Mouse (Mus musculus): Measurements from ENCODE around the gene Polr2l. TPM values are rescaled to one million over a fixed set of nuclear protein-coding genes. Genes with fewer than 3 reads are reported as not detected.

Gene Polr2l
- polyA plus RNA-seq, 1 experiment: 5.0 TPM

DNA sequence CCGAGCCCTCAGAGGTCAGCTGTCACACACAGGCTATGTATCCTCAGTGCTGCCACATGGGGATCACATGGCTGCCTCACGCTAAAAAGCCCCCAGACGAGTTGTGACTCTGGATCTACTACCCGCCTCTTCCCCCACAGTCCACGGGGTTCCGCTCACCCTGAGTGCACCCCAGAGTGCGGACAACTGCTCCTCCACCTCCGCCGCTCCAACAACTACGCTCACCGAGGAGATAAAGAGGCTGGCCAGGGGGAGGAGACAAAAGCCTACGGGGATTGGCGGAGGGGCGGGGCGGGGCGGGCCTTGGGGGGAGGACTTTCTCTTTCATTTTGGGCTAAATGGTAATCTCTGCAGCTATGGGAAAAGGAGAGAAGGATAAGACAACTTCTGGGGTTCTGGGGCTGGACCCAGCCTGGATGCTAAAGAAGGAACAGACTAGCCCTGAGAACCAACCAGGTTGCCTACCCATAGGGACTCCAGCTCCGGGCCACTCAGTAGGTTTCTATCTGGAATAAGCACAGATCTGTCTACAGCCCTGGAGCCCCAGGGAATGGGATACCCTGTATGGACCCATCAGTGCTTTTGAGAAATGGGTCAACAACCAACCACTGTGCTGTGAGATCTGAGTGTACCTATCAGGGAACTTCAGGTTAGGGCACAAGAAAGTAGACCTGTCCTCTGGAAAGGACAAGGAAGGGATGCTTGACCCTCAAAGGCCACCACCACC, 39.6 kb downstream of the Polr2l start:
- peaks cover 12% of the 10 kb centered on the region for H3K4me1 ChIP-seq (ENCODE audit: control insufficient read depth, insufficient read depth, low read length)
- H3K4me3 ChIP-seq (ENCODE audit: insufficient read depth, low read length): peak overlapping the region; percentile 62
- no peak for TF ChIP-seq CTCF (IDR thresholded peaks at IDR 0.05; ENCODE audit: low read depth, low read length)
- no peak for TF ChIP-seq POLR2A (IDR thresholded peaks at IDR 0.05; ENCODE audit: borderline replicate concordance, low read depth, low read length)
- H3K27ac ChIP-seq (ENCODE audit: insufficient read depth, low read depth, low read length): peak overlapping the region; percentile 45

DNA sequence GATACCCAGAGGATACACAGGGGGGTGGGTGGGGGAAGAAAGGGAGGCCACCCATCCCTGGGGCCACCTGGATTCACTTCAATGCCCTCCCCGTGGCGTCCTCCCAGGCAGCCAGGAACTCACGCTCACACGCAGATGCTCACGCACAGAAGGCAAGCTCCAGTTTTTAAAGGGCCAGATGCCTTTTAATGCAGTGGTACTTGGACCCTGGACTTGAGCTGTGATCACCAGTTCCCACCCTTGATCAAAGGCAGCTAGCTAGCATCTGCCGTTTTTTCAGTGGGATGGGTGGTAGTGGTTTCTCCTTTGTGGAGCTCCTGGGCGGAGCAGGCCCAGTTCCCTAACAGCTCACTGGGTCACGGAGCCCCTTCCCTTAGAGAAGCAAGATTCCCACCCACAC, 40.5 kb downstream of the Polr2l start:
- peak overlapping the region; percentile 62 for H3K4me3 ChIP-seq (ENCODE audit: insufficient read depth, low read length)
- H3K27ac ChIP-seq (ENCODE audit: insufficient read depth, low read depth, low read length): no peak overlapping the region
- TF ChIP-seq POLR2A (IDR thresholded peaks at IDR 0.05; ENCODE audit: borderline replicate concordance, low read depth, low read length): no peak
- TF ChIP-seq CTCF (IDR thresholded peaks at IDR 0.05; ENCODE audit: low read depth, low read length): no peak
- H3K4me1 ChIP-seq (ENCODE audit: control insufficient read depth, insufficient read depth, low read length): peaks cover 12% of the 10 kb centered on the region

DNA sequence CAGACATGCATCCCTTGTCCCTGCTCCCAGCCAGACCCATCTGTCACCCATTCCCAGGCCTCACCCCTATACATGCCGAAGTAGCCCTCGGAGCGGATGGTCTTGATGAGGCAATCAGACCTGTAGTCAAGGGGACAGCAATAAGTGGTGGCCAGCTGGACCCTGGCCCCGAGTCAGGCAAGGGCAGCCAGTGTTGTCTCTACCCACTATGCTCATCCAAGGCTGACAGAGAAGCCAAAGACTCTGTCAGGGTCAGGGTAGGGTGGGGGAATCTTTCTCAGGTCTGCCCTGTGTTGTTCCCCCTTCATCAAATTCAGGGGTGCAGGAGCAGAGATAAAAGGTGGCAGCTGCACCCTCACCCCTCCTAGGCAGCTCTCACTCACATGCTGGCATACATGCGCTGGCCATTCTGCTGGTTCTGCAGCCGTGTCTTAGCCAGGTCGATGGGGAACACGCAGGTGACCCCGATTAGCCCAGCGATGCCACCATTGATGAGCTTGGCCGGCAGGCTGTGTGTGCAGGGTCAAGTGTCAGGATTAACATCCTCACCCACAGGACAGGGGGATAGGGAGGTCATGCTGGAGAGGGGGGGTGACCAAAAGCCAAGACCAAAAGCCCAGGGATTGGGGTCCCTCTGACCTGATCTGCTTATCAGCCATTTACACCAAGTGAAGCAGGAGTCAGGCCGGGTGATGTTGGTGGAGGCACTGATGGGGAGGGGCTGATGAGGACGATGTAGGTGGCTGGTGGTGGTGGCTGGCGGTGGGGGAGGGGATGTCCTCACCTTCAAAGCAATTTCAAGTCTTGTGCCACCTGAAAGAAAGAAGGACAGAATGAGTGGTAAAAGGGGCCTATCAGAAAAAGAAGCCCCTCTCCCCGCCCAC, 41.2 kb downstream of the Polr2l start:
- no peak for TF ChIP-seq POLR2A (IDR thresholded peaks at IDR 0.05; ENCODE audit: borderline replicate concordance, low read depth, low read length)
- no peak for TF ChIP-seq CTCF (IDR thresholded peaks at IDR 0.05; ENCODE audit: low read depth, low read length)
- H3K4me1 ChIP-seq (ENCODE audit: control insufficient read depth, insufficient read depth, low read length): peaks cover 14% of the 10 kb centered on the region
- H3K27ac ChIP-seq (ENCODE audit: insufficient read depth, low read depth, low read length): no peak overlapping the region
- H3K4me3 ChIP-seq (ENCODE audit: insufficient read depth, low read length): peak overlapping the region; percentile 62

DNA sequence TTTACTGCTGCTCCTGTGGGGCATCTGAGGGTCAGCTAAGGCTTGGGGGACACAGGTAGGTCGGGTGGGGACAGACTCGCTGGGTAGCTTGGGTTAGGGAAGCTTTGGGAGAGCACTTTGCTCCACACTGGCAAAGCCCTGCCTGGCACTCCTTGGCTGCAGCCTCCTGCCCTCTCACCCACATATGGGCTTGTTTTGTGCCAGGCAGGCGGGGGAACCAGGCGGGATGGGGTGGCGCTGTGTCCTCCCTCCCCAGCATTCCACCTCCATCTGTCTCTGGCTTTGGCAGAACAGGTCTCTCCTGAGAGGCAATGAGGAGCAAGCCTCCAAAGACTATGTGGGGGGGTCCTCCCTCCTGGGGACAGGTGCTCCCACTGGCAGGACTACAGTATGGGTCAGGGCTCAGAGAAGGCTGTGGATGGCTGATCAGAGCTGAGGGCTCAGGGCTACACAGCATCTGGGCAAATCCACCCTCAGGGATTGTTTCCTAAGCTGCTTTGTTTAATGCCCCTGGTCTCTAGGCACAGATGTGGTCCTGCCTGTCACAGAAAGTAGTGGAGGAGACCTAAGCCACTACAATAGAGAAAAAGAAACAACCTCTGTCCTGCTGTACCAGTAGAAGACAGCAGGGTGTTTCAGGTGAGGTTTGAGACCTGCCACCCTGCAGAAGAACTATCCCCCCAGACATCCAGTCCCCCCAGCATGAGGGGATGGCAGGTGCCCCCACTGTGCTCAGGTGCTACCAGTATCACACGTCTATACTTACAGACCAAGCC, 42.0 kb downstream of the Polr2l start:
- no peak overlapping the region for H3K27ac ChIP-seq (ENCODE audit: insufficient read depth, low read depth, low read length)

DNA sequence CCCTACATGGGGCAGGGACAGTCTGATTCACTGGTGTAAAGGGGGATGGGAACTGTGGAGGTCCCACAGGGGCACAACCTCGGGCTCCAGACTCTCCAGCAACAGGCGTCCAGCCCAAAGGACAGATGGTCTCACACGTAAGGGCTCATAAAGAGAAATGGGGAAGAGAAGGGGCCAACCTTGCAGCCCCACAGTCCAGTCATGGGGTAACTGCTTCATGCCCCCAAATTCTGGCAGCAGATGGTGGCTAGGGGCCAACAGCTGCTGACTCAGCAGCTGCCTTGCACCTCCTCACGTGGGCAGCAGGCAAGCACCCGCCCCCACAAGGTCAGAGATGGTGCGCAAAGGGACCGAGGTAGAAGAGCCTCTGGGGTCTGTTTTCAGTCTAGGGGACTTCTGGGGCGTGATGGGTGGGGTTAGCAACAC, 42.7 kb downstream of the Polr2l start:
- no peak for TF ChIP-seq CTCF (IDR thresholded peaks at IDR 0.05; ENCODE audit: low read depth, low read length)
- TF ChIP-seq POLR2A (IDR thresholded peaks at IDR 0.05; ENCODE audit: borderline replicate concordance, low read depth, low read length): no peak
- Histone ChIP-seq H3K4me1 (ENCODE audit: control insufficient read depth, insufficient read depth, low read length) (peaks cover 21% of the 10 kb centered on the region), H3K4me3 (ENCODE audit: insufficient read depth, low read length) (no peak overlapping the region), H3K27ac (ENCODE audit: insufficient read depth, low read depth, low read length) (no peak overlapping the region)

More for the DNA sequence above, 42.0 kb downstream of the Polr2l start:
- Histone ChIP-seq H3K4me3 (ENCODE audit: insufficient read depth, low read length) (no peak overlapping the region), H3K4me1 (ENCODE audit: control insufficient read depth, insufficient read depth, low read length) (peaks cover 21% of the 10 kb centered on the region)
- TF ChIP-seq POLR2A (IDR thresholded peaks at IDR 0.05; ENCODE audit: borderline replicate concordance, low read depth, low read length) (no peak), CTCF (IDR thresholded peaks at IDR 0.05; ENCODE audit: low read depth, low read length) (no peak)

DNA sequence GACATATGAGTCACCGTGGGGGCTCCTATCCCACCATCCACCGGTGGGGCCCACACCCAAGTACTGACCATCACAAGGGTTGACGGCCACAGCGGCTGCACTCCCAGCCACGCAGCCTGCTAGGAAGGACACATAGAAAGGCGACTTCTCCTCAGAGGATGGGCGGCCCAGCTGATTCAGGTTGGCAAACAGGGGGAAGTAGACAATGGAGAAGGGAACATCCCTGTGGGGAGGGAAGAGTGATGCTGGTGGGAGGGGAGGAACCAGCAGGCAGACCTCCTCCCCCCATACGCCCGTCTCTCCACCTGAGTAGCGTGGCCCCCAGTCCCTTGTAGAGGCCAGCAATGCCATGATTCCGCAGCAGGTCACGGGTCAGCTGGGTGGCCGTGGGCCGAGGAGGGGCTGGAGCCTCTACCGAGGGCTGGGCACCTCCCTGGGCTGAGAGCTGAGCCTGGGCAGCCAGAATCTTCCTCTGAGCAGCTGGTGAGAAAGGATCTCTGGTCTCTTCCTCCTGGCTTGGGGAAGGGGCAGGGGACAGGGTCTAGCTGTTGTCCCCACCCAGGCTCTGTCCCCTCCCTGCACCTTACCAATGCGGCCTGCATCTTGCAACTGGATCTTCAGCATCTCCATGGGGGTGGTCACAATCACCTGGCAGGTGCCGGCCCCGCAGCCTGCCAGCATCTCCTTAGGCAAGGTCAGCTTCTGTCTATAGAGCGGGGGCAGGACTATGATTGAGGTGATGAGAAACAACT, 43.3 kb downstream of the Polr2l start:
- no peak for TF ChIP-seq POLR2A (IDR thresholded peaks at IDR 0.05; ENCODE audit: borderline replicate concordance, low read depth, low read length)
- TF ChIP-seq CTCF (IDR thresholded peaks at IDR 0.05; ENCODE audit: low read depth, low read length): no peak
- Histone ChIP-seq H3K4me3 (ENCODE audit: insufficient read depth, low read length) (no peak overlapping the region), H3K27ac (ENCODE audit: insufficient read depth, low read depth, low read length) (no peak overlapping the region), H3K4me1 (ENCODE audit: control insufficient read depth, insufficient read depth, low read length) (peaks cover 21% of the 10 kb centered on the region)

DNA sequence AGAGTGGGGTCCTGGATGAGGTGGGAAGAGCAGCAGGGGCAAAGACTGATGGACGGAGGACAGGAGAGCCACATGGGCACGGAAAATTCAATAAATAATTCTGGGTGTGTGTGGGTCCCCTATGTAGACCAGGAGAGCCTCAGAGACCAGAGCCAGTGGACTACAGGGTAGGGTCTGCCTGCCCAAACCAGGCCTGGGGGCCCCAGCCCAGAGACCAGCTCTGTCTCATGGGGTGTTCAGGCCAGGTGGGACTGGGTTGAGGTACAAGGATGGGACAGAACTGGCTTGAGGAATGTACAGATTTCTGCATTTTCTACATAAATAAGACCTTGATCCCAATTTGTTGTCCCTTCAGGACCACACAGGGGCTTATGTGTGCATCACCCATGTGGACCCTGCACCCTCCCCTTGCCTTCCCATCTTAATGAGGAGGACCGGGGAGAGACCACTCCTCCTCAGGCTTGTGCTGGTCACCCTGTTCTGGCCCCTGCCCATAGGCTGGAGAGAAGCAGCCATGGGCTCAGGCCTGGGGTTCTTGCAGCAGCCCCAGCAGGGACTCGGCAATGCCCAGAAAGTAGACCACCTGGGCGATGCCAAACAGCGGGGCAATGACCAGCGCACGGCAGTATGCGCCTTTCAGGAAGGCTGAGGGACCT, 44.2 kb downstream of the Polr2l start:
- H3K4me1 ChIP-seq (ENCODE audit: control insufficient read depth, insufficient read depth, low read length): peaks cover 14% of the 10 kb centered on the region
- no peak overlapping the region for H3K27ac ChIP-seq (ENCODE audit: insufficient read depth, low read depth, low read length)
- no peak overlapping the region for H3K4me3 ChIP-seq (ENCODE audit: insufficient read depth, low read length)
- TF ChIP-seq POLR2A (IDR thresholded peaks at IDR 0.05; ENCODE audit: borderline replicate concordance, low read depth, low read length): no peak
- no peak for TF ChIP-seq CTCF (IDR thresholded peaks at IDR 0.05; ENCODE audit: low read depth, low read length)

DNA sequence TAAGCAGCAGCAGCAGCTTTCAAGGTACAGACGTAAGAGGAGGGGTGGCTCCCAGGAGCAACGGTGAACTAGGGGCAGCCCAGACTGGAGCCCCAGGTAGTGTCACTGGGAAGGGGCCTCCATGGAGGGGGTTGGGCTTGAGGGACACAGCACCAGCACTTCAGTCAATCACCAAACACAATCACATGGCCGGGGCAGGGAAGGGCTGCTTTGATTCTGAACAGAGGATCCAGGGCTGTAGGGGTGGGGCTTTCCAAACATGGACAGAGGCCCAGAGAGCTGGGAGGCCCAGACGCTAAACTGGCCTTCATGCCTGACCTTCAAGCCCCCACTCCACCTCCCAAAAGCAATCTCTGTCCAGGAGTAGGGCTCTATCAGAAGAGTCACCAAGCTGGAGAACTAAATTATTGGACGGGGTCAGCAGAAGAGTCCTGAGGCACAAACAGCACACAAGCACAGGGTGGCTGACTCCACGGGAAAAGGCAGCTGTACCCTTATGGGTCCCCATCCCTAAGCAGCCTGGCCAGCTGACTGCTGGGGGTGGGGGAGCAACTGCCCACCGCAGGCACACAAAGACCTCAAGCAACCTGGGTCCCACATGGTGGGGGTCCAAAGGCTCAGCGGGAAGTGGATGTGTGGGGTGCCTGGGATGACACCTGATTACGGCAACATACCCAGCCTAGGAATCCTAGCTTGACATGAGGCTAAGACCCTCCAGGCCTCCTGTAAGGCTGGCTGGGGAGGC, 44.9 kb downstream of the Polr2l start:
- TF ChIP-seq POLR2A (IDR thresholded peaks at IDR 0.05; ENCODE audit: borderline replicate concordance, low read depth, low read length) (no peak), CTCF (IDR thresholded peaks at IDR 0.05; ENCODE audit: low read depth, low read length) (no peak)
- Histone ChIP-seq H3K4me3 (ENCODE audit: insufficient read depth, low read length) (no peak overlapping the region), H3K4me1 (ENCODE audit: control insufficient read depth, insufficient read depth, low read length) (peaks cover 11% of the 10 kb centered on the region), H3K27ac (ENCODE audit: insufficient read depth, low read depth, low read length) (no peak overlapping the region)
